Mouse (Mus musculus): ENCODE results near the gene Mgmt. TPM values are rescaled to one million over a fixed set of nuclear protein-coding genes. Genes with fewer than 3 reads are reported as not detected.

Gene Mgmt
- total RNA-seq, 1 experiment from 2014 or later: 3.0 TPM

- ATAC-seq (replicated peaks in 1 of 2; ENCODE audit: insufficient read depth in 1 of 2, low FRiP score in 2 of 2, low TSS enrichment in 1 of 2, low read depth in 1 of 2, poor library complexity in 2 of 2, severe bottlenecking in 2 of 2): no peak
These were observed 125.8 kb downstream of the Mgmt start for GRCm38 (mm10) chr7:137020195-137020594.

GRCm38 (mm10) chr7:137030789-137031188 is 136.4 kb downstream of the Mgmt start:
- no peak for ATAC-seq (replicated peaks in 1 of 2; ENCODE audit: insufficient read depth in 1 of 2, low FRiP score in 2 of 2, low TSS enrichment in 1 of 2, low read depth in 1 of 2, poor library complexity in 2 of 2, severe bottlenecking in 2 of 2)

GRCm38 (mm10) chr7:137033177-137033576 is 138.8 kb downstream of the Mgmt start:
- no peak for ATAC-seq (replicated peaks in 1 of 2; ENCODE audit: insufficient read depth in 1 of 2, low FRiP score in 2 of 2, low TSS enrichment in 1 of 2, low read depth in 1 of 2, poor library complexity in 2 of 2, severe bottlenecking in 2 of 2)

- no peak for ATAC-seq (replicated peaks in 1 of 2; ENCODE audit: insufficient read depth in 1 of 2, low FRiP score in 2 of 2, low TSS enrichment in 1 of 2, low read depth in 1 of 2, poor library complexity in 2 of 2, severe bottlenecking in 2 of 2)
These were observed 140.6 kb downstream of the Mgmt start for GRCm38 (mm10) chr7:137034986-137035385.

- ATAC-seq (replicated peaks in 1 of 2; ENCODE audit: insufficient read depth in 1 of 2, low FRiP score in 2 of 2, low TSS enrichment in 1 of 2, low read depth in 1 of 2, poor library complexity in 2 of 2, severe bottlenecking in 2 of 2): no peak
These were observed 141.5 kb downstream of the Mgmt start for GRCm38 (mm10) chr7:137035916-137036315.

- ATAC-seq (replicated peaks in 1 of 2; ENCODE audit: insufficient read depth in 1 of 2, low FRiP score in 2 of 2, low TSS enrichment in 1 of 2, low read depth in 1 of 2, poor library complexity in 2 of 2, severe bottlenecking in 2 of 2): no peak
These were observed 143.1 kb downstream of the Mgmt start for GRCm38 (mm10) chr7:137037471-137037870.

- no peak for ATAC-seq (replicated peaks in 1 of 2; ENCODE audit: insufficient read depth in 1 of 2, low FRiP score in 2 of 2, low TSS enrichment in 1 of 2, low read depth in 1 of 2, poor library complexity in 2 of 2, severe bottlenecking in 2 of 2)
These were observed 143.5 kb downstream of the Mgmt start for GRCm38 (mm10) chr7:137037872-137038271.

- no peak for ATAC-seq (replicated peaks in 1 of 2; ENCODE audit: insufficient read depth in 1 of 2, low FRiP score in 2 of 2, low TSS enrichment in 1 of 2, low read depth in 1 of 2, poor library complexity in 2 of 2, severe bottlenecking in 2 of 2)
These were observed 144.0 kb downstream of the Mgmt start for GRCm38 (mm10) chr7:137038311-137038945.

GRCm38 (mm10) chr7:137038946-137039320 is 144.5 kb downstream of the Mgmt start:
- ATAC-seq (replicated peaks in 1 of 2; ENCODE audit: insufficient read depth in 1 of 2, low FRiP score in 2 of 2, low TSS enrichment in 1 of 2, low read depth in 1 of 2, poor library complexity in 2 of 2, severe bottlenecking in 2 of 2): no peak

GRCm38 (mm10) chr7:137040646-137041045 is 146.2 kb downstream of the Mgmt start:
- ATAC-seq (replicated peaks in 1 of 2; ENCODE audit: insufficient read depth in 1 of 2, low FRiP score in 2 of 2, low TSS enrichment in 1 of 2, low read depth in 1 of 2, poor library complexity in 2 of 2, severe bottlenecking in 2 of 2): no peak

- ATAC-seq (replicated peaks in 1 of 2; ENCODE audit: insufficient read depth in 1 of 2, low FRiP score in 2 of 2, low TSS enrichment in 1 of 2, low read depth in 1 of 2, poor library complexity in 2 of 2, severe bottlenecking in 2 of 2): no peak
These were observed 152.5 kb downstream of the Mgmt start for GRCm38 (mm10) chr7:137046891-137047290.

- no peak for ATAC-seq (replicated peaks in 1 of 2; ENCODE audit: insufficient read depth in 1 of 2, low FRiP score in 2 of 2, low TSS enrichment in 1 of 2, low read depth in 1 of 2, poor library complexity in 2 of 2, severe bottlenecking in 2 of 2)
These were observed 153.9 kb downstream of the Mgmt start for GRCm38 (mm10) chr7:137048086-137048922.

GRCm38 (mm10) chr7:137054343-137054742 is 159.9 kb downstream of the Mgmt start:
- no peak for ATAC-seq (replicated peaks in 1 of 2; ENCODE audit: insufficient read depth in 1 of 2, low FRiP score in 2 of 2, low TSS enrichment in 1 of 2, low read depth in 1 of 2, poor library complexity in 2 of 2, severe bottlenecking in 2 of 2)

- no peak for ATAC-seq (replicated peaks in 1 of 2; ENCODE audit: insufficient read depth in 1 of 2, low FRiP score in 2 of 2, low TSS enrichment in 1 of 2, low read depth in 1 of 2, poor library complexity in 2 of 2, severe bottlenecking in 2 of 2)
These were observed 161.7 kb downstream of the Mgmt start for GRCm38 (mm10) chr7:137056126-137056525.

- ATAC-seq (replicated peaks in 1 of 2; ENCODE audit: insufficient read depth in 1 of 2, low FRiP score in 2 of 2, low TSS enrichment in 1 of 2, low read depth in 1 of 2, poor library complexity in 2 of 2, severe bottlenecking in 2 of 2): no peak
These were observed 166.1 kb downstream of the Mgmt start for GRCm38 (mm10) chr7:137060488-137060887.

GRCm38 (mm10) chr7:137061109-137061508 is 166.7 kb downstream of the Mgmt start:
- no peak for ATAC-seq (replicated peaks in 1 of 2; ENCODE audit: insufficient read depth in 1 of 2, low FRiP score in 2 of 2, low TSS enrichment in 1 of 2, low read depth in 1 of 2, poor library complexity in 2 of 2, severe bottlenecking in 2 of 2)

GRCm38 (mm10) chr7:137064255-137064654 is 169.8 kb downstream of the Mgmt start:
- ATAC-seq (replicated peaks in 1 of 2; ENCODE audit: insufficient read depth in 1 of 2, low FRiP score in 2 of 2, low TSS enrichment in 1 of 2, low read depth in 1 of 2, poor library complexity in 2 of 2, severe bottlenecking in 2 of 2): no peak

- no peak for ATAC-seq (replicated peaks in 1 of 2; ENCODE audit: insufficient read depth in 1 of 2, low FRiP score in 2 of 2, low TSS enrichment in 1 of 2, low read depth in 1 of 2, poor library complexity in 2 of 2, severe bottlenecking in 2 of 2)
These were observed 171.0 kb downstream of the Mgmt start for GRCm38 (mm10) chr7:137065408-137065807.

- ATAC-seq (replicated peaks in 1 of 2; ENCODE audit: insufficient read depth in 1 of 2, low FRiP score in 2 of 2, low TSS enrichment in 1 of 2, low read depth in 1 of 2, poor library complexity in 2 of 2, severe bottlenecking in 2 of 2): no peak
These were observed 171.8 kb downstream of the Mgmt start for GRCm38 (mm10) chr7:137066211-137066610.

All from hematopoietic stem cell, adult 5-6 weeks (primary cell).